Mouse (Mus musculus): ENCODE measurements at regions not wholly inside any gene's neighbourhood (a gene's known extent, or its start where the extent isn't known, plus 50 kb on each side); places are given as distances from the start of the nearest gene placed in this dataset.

- TF ChIP-seq CTCF (IDR thresholded peaks at IDR 0.05) (no peak), EP300 (IDR thresholded peaks at IDR 0.05; ENCODE audit: insufficient read depth, low read depth, low read length) (no peak), POLR2A (IDR thresholded peaks at IDR 0.05; ENCODE audit: insufficient read depth, low read depth, low read length) (no peak)
Observed at GRCm38 (mm10) chr17:78049766-78050165, 150.3 kb upstream of the Crim1 start.
